Mouse (Mus musculus): ENCODE data around the gene Slc7a3. TPM values are rescaled to one million over a fixed set of nuclear protein-coding genes. Genes with fewer than 3 reads are reported as not detected.
A peak's percentile ranks its signal among the peaks of the same experiment; 100 is the strongest.

Gene Slc7a3
- polyA plus RNA-seq, 1 experiment from 2014 or later, result 5.1 TPM

GRCm38 (mm10) chrX:101065245-101065644 lies 20.6 kb downstream of the Slc7a3 start:
- Histone ChIP-seq H3K36me3 (ENCODE audit: control insufficient read depth, insufficient read depth) (no peaks in the 10 kb centered on the region), H3K9ac (replicated peaks; ENCODE audit: low read depth, low read length) (no peak overlapping the region), H3K27me3 (replicated peaks; ENCODE audit: control insufficient read depth, insufficient read depth, low read length) (no peaks in the 10 kb centered on the region), H3K4me1 (replicated peaks; ENCODE audit: control insufficient read depth, insufficient read depth, low read length) (no peaks in the 10 kb centered on the region), H3K9me3 (ENCODE audit: control insufficient read depth, low read length) (no peaks in the 10 kb centered on the region), H3K4me2 (ENCODE audit: low read length) (no peak overlapping the region), H3K27ac (ENCODE audit: low read length) (no peak overlapping the region), H3K4me3 (replicated peaks; ENCODE audit: low read length) (no peak overlapping the region)
- ATAC-seq, result peak; percentile 50; the same call in 1 of the 2 replicates
- 68% methylated on average over 1 of the region's 1 CpGs for WGBS

GRCm38 (mm10) chrX:101063503-101063902 lies 22.3 kb downstream of the Slc7a3 start:
- peak; percentile 86 for ATAC-seq
- 35% methylated on average over 2 of the region's 2 CpGs for WGBS
- H3K4me2 ChIP-seq (ENCODE audit: low read length), result no peak overlapping the region

GRCm38 (mm10) chrX:101059541-101059940 lies 26.3 kb downstream of the Slc7a3 start, which contains the start of gene Tex11:
Gene Tex11 (minus strand): TSS chrX:101059667.
- 94% methylated on average over 31 of the region's 31 CpGs for WGBS
- H3K4me3 ChIP-seq (replicated peaks; ENCODE audit: low read length), result no peak within 1 kb of the TSS
- H3K27me3 ChIP-seq (replicated peaks; ENCODE audit: control insufficient read depth, insufficient read depth, low read length), result no peaks in the 10 kb centered on the region
- H3K9ac ChIP-seq (replicated peaks; ENCODE audit: low read depth, low read length), result no peak within 1 kb of the TSS
- H3K4me1 ChIP-seq (replicated peaks; ENCODE audit: control insufficient read depth, insufficient read depth, low read length), result no peaks in the 10 kb centered on the region
- ATAC-seq, result no peak
- no peaks in the 10 kb centered on the region for H3K36me3 ChIP-seq (ENCODE audit: control insufficient read depth, insufficient read depth)
- H3K4me2 ChIP-seq (ENCODE audit: low read length), result no peak within 1 kb of the TSS
- H3K27ac ChIP-seq (ENCODE audit: low read length), result no peak within 1 kb of the TSS
- no peaks in the 10 kb centered on the region for H3K9me3 ChIP-seq (ENCODE audit: control insufficient read depth, low read length)

More at GRCm38 (mm10) chrX:101063503-101063902, 22.3 kb downstream of the Slc7a3 start:
- Histone ChIP-seq H3K27ac (ENCODE audit: low read length) (no peak overlapping the region), H3K9ac (replicated peaks; ENCODE audit: low read depth, low read length) (no peak overlapping the region), H3K9me3 (ENCODE audit: control insufficient read depth, low read length) (no peaks in the 10 kb centered on the region), H3K36me3 (ENCODE audit: control insufficient read depth, insufficient read depth) (no peaks in the 10 kb centered on the region), H3K4me3 (replicated peaks; ENCODE audit: low read length) (no peak overlapping the region), H3K27me3 (replicated peaks; ENCODE audit: control insufficient read depth, insufficient read depth, low read length) (no peaks in the 10 kb centered on the region), H3K4me1 (replicated peaks; ENCODE audit: control insufficient read depth, insufficient read depth, low read length) (no peaks in the 10 kb centered on the region)

Other genes with a start within 250 kb of the Slc7a3 start
- 0.06 TPM in 1 of 2 replicates, not detected in the other for gene Tex11, start 26.4 kb downstream of the Slc7a3 start, polyA plus RNA-seq (2015; fragmentation: Nextera tagmentation; extraction: Ambion mirVana)
- gene Snx12, start 136.5 kb upstream of the Slc7a3 start, polyA plus RNA-seq (2015; fragmentation: Nextera tagmentation; extraction: Ambion mirVana), result 49.4 and 52.5 TPM in 2 replicates
- gene Foxo4, start 168.5 kb upstream of the Slc7a3 start, polyA plus RNA-seq (2015; fragmentation: Nextera tagmentation; extraction: Ambion mirVana), result 0.73 and 1.0 TPM in 2 replicates
- gene Gm614, start 178.0 kb upstream of the Slc7a3 start, polyA plus RNA-seq (2015; fragmentation: Nextera tagmentation; extraction: Ambion mirVana), result not detected in 2 replicates
- 4.4 and 6.2 TPM in 2 replicates for gene Il2rg, start 182.2 kb upstream of the Slc7a3 start, polyA plus RNA-seq (2015; fragmentation: Nextera tagmentation; extraction: Ambion mirVana)
- not detected in 2 replicates for gene Gm20489, start 183.0 kb upstream of the Slc7a3 start, polyA plus RNA-seq (2015; fragmentation: Nextera tagmentation; extraction: Ambion mirVana)
- 22.9 and 26.9 TPM in 2 replicates for gene Med12, start 188.0 kb upstream of the Slc7a3 start, polyA plus RNA-seq (2015; fragmentation: Nextera tagmentation; extraction: Ambion mirVana)
- gene Nlgn3, start 213.1 kb upstream of the Slc7a3 start, polyA plus RNA-seq (2015; fragmentation: Nextera tagmentation; extraction: Ambion mirVana), result 65.5 and 72.3 TPM in 2 replicates